Mouse (Mus musculus) spleen, postnatal 10 days (tissue): ENCODE measurements at regions not wholly inside any gene's neighbourhood (a gene's known extent, or its start where the extent isn't known, plus 50 kb on each side); places are given as distances from the start of the nearest gene placed in this dataset.

ENCODE experiments used
- DNase-seq, 2 experiments: peaks; one replicate each; pipeline ENCODE4 v3.0.0; 2021 to 2022; ENCODE audit warnings: low spot score in 2 of 2

GRCm38 (mm10) chr5:33548800-33549199 is 80.6 kb downstream of the Fam53a start:
- DNase-seq = no peak

- peak; percentile 47 to 81 for DNase-seq
These were observed 86.1 kb downstream of the Fam53a start for GRCm38 (mm10) chr5:33543372-33543771.

DNA sequence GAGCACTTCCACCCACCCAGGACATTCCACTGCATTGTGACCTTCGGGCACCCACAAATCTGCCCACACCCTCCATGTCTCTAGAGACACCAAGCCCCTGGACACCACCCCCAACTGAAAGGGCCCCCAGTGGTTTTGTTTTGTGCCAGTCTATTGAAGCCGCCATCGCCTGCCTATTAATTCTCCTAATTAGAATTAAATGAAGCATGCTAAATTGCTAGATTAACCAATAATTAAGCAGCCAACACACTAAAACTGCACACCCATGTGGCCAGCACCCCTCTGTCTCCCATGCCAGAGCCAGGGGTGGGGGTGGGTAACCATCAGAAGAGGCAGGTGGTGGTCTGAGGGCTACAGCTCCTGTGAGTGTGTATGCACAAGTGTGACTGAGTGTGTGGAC is 86.8 kb downstream of the Fam53a start:
- no peak for DNase-seq

DNA sequence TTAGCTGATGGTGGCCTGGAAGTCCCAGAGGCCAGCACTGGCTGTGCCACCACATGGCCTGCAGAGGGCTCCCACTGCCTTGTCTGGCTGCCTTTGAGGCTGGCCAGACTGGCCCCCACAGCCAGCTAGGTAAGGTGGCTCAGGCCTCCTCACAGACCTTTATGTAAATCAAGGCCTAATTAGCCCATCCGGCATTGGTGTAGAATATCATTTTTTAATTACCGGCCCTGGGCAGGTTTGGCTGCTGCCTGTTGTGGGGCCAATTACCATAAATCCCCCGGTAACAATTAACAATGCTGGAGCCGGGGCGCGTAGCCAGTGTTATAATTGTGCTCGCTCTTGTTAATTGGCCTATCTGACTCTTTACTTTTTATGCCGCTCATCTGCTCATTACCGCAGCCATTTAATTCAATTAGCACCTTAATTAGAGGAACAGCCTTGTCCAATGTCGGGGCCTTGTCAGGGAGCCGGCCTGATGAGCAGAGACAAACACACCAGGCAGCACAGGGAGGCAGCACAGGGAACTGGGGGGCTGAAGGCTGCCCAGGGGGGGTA is 87.4 kb downstream of the Fam53a start:
- DNase-seq = no peak

DNA sequence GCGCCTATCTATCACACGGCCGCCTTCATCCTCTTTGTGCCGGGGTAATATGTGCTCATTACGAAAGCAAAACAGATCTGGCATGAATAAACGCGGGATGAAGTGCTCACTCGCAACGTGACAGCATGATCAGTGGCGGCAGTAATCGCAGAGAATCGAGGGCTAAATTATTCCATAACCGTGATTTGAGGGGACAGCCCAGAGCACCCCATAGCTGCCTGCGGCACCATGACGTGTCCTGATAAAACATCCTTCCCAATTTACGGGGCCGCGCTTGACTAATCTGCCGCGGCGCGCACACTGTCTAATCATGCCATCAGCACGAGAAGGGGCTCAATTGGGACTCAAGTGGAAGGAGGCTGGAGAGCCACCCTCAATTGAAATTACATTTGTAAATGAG is 89.2 kb downstream of the Fam53a start:
- DNase-seq = no peak

DNA sequence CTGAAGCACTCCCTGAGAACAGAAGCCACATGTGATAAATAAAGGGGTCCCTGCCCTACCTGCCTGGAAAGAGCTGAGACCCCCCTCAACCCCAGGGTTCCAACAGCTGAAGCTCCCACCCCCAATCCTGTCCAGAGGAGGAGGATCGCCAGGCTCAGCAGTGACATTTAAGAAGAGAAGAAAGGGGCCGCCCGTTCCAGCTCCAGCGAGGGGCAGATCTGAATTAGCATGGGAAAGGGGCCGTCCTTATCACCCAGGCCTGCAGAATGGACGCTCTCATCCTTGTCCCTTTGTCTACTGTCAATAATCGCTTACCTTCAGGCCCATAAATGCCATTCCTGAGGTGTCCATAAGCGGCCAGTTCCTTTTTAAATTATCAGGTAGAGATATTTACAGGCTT is 92.0 kb downstream of the Fam53a start:
- no peak for DNase-seq

DNA sequence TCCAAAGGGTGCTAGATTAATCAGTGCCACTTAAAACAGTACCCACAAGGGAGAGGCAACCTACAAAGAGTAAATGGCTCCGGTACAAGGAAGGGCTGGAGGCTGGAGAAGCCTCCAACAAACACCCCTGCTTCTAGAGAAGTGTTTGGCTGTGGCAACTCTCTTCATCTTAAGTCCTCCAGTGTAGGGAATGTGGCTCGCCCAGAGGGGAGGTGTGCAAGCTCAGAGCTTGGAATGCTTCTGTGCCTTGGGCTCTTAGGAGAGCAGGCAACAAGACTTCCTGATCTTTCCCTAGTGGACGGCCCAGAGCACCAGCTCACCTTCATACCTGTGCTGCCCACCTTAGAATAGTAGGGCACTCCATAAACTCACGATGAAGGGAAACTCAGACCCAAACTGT is 92.4 kb downstream of the Fam53a start:
- DNase-seq = no peak

GRCm38 (mm10) chr5:33536261-33536660 is 93.2 kb downstream of the Fam53a start:
- DNase-seq = no peak

DNA sequence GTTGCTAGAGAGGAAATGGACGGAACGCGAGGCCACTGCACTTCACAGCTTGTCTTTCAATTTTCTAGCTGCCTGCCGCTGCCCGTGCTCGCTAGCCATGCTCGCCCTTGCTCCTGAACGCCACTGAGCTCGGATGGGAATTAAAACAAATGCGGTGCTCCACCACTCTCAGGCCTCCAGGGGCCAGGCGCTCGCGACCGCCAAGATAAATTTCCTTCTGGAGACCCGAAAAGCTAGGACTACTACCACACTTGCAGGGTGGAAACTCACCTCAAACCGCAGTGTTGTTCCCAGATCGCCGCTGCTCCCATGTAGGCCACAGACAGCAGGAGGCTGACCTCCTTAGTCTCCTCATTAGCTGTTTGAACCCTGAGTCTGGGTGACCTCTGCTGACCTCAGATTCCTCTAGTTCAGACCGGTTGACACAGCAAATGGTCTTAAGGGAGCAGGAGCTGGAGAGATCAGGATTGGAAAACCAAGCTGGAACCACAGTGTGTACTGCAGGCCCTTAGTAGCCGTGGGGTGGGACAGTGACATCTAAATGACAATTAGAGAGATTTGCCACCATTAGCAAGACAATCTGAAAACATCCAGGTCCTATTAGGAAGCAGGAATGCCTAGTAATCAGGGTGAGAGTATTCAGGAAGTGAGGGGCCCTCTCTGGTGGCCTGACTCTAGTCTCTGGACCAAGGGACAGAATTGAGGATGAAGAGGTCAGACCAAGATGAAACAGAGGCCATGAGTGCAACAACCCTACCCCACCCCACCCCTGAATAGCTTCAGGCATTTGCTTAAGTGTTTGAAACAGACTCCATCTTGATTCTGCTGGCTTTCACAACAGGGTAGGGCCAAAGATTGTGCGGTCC is 94.1 kb downstream of the Fam53a start:
- no peak for DNase-seq

DNA sequence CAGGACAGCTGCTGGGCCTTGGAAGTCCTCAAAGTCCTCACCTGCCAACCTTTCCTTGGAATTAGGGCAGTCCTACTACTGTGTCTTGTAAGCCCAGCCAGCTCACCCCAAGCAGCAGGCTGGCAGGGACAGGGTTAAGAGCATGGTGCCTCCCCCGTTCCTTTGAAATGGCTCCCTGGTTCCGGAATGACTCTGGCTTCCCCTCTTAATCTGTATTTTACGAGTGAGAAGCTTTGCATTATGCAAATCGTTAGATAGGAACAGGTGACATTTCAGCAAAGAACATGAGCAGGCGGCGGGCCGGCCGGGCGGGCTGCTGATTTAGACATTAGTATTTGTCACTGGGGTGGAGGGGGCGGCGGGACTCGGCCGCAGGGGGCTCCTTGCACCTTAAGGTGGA is 95.1 kb downstream of the Fam53a start:
- no peak for DNase-seq

DNA sequence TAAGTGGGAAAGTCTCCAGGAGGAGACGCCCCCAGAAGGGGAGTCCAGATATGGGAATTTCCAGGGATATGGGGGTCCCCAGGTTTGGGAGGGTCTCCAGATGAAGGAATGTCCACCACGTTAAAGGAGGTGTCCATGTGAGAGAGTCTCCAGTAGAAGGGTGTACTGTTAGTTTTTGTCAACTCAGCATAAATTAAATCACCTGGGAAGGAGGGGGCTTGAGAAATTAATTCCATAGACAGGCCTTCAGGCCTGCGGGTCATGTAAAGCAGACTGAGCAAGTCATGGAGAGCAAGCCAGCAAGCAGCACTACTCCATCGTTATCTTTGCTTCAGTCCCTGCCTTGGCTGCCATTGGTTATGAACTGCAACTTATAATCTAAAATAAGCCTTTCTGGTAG is 96.2 kb downstream of the Fam53a start:
- no peak for DNase-seq

GRCm38 (mm10) chr5:33531263-33531662 is 97.5 kb upstream of the Nkx1-1 start:
- DNase-seq = no peak

DNA sequence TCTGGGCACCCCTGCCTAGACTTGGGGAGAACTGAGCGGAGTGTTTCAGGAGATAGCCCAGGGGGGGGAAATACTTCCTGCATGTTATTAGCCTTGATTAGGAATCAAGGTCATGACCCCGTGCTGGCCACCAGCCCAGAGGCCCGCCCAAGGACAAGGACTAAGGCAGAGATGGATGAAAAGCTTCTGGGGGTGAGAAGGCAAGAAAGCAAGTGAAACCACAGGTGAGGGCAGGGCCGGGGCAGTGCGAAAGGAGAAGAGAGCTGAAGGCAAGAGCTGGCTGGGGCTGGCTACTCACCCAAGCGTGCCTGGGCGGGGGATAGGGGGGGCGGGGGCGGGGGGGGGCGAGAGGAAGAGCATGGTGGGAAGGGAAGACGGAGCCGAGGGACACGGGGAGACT is 96.0 kb upstream of the Nkx1-1 start:
- no peak for DNase-seq

- DNase-seq = no peak
These were observed 95.3 kb upstream of the Nkx1-1 start for GRCm38 (mm10) chr5:33528971-33529670.

DNA sequence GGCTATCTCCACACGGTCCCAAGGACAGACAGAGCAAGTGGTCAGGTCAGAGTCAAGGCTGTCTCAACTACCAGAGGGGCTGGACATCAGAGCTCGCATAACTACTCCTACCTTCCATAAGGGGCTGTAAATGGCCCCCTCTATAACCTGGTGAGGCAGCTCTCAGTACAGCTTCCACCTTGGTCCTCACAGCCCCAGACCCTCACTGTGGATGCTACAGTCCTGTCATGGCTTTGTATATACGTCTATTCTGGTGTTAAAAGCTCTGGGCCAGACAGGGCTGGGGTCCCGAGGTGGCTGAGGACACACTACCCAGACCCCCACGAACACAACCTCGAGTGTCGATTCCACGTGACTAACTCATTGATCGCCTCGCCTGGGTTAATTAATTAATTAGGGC is 94.0 kb upstream of the Nkx1-1 start:
- DNase-seq = no peak

- no peak for DNase-seq
These were observed 93.5 kb upstream of the Nkx1-1 start for GRCm38 (mm10) chr5:33527316-33527715.

GRCm38 (mm10) chr5:33521951-33522742 is 88.4 kb upstream of the Nkx1-1 start:
- DNase-seq = no peak

DNA sequence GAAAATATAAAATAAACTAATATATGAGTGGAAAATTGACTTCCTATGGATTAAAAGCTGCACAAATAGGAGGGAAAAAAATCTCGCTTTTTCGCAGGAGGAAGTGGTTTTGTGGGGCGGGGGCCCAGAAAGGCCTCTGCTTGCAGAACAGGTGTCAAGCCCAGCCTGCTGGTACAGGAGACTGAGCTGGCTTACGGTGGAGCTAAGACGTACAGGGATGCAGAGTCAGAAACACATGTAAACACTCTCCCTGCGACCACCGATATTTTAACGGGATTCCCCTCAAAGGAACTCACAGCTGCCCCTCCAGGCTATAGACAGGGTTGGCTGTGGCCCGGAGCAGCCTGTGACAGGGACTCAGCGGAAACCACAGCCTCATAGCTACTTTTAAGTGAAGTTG is 87.1 kb upstream of the Nkx1-1 start:
- no peak for DNase-seq

DNA sequence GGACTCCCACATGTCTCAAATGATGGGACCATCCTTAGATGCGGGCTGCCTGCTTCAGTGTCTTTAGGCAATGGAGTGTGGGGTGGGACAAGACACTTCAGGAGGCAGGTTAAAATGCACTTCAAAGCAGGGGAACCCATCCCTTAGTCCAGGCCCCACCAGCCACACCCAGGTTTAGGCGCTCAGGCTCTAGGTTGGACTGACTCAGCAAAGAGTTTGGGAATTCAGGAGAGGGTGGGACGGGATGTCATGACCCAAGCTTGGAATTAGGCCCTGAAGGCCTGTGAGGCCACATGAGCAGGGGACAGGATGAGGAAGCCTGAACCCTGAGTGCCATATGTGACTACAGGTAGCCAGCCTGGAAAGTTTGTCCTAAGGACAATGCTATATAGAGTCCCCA is 85.6 kb upstream of the Nkx1-1 start:
- no peak for DNase-seq

DNA sequence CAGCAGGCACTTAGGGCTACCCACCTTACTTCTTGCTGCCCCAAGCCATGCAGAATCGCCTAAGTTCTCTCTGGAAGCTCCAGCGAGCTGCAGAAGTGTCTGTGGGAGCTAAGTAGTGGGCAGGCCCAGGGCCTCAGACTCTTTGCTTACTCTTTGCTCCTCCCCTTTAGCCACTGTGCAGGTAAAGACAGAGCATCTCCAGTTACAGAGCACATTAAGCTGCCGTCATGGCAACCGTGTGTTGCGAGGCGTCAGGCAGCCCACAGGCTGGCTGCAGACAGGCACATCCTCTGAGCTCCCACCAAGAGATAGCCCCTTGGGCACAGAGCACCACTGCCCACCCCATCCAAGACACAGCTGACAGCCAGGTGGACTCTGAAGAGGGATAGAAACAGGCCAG is 85.1 kb upstream of the Nkx1-1 start:
- DNase-seq = no peak

DNA sequence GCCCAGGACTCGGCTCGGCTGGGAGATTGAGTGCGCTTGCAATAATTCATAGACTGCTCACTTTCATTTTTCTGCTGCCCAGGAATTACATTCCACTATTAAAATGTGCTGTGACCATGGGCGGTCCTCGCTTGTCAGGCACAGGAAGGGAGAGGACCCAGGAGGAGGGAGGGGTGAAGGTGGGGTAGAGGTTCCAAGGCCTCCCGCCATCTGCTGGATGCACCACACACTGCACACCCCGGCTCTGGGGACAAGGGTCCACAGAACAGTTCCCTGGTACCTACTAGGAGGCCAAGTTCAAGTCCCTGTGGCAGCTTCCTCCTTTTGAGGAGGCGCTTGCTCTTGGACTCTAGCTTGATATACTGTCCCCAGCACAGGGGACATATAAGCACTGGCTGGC is 83.8 kb upstream of the Nkx1-1 start:
- no peak for DNase-seq

DNA sequence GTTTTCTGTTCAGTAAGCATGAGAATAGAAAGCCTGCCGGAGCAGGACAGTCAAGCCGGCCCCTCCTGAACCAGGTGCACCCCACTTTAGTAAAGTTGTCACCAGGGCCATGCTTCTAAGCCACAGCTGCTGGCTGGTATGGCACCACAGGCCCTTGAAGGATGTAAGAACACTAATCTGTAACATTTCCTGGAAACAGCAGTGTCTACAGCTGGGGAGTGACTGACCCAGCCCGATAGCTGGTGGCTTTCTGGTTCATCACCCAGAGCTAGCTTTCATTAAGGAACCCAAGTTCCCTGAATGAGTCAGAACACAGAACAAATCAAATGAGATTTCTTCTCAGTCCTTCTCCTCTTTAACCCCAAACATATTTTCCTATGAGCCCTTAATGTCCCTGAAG is 82.4 kb upstream of the Nkx1-1 start:
- no peak for DNase-seq
